Mouse (Mus musculus) T-helper 17 cell (primary cell): ENCODE measurements around the gene Trim28.

Source experiments
- in situ Hi-C, 2 experiments: fragments of 300-600 bp; cut with MboI, MseI; formaldehyde crosslinking; loops; 1 replicate in 1 of 2; 2 replicates in 1 of 2; pipeline ENCODE4 v1.15.1; 2025; ENCODE audit warnings: high pct_unique_total_duplicates in 2 of 2

The Trim28 gene

DNA sequence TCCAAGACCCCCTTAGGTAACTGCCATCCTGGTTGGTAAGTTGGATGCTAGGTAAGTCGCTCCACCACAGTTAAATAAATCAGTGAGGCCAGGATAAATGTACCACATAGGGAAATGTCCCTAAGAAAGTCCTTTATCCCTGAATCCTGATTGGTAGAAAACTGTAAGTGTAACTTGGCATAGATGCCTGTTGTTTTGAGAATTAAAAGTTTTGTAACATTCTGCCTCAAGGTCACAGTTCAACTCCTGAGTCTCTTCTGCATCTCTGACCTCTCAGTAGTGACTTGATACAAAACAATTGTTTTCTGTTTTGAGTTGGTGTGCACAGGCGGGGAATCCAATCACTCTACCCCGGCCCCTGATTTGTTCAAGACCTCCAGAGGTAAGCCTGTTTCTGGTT, at the start of gene Trim28:
Gene Trim28 (plus strand): TSS at position 264 of the 400 bp plus-strand sequence.
- in situ Hi-C loops: no loop called here

GRCm38 (mm10) chr7:12949872-12950229, 49.1 kb upstream of the Trim28 start:
- in situ Hi-C loops: loop anchor here in 1 of 2 experiments (5.0 kb wide), 1 partner anchor 57 kb away; no protein-coding TSS in a partner anchor

DNA sequence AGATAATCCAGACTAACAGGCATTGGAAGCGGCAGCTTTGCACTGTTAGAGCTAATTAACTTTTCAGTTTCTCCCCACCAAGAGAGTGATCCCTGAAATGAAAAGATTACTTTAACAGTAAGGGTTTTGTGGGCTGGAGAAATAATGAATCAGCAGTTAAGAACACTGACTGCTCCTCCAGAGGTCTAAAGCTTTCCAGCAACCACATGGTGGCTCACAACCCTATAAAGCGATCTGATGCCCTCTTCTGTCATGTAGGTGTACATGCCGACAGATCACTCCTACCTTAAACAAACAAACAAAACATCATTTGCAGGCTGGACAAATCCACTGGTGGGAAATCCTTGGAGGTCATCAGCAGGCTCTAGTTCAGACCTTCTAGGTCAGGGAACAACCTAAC, 44.0 kb upstream of the Trim28 start:
- in situ Hi-C loops: loop anchor here in 1 of 2 experiments (5.0 kb wide), 1 partner anchor 52 kb away; no protein-coding TSS in a partner anchor

- in situ Hi-C loops: no loop called here
Measured at GRCm38 (mm10) chr7:12957511-12957910, 41.4 kb upstream of the Trim28 start.

- in situ Hi-C loops: no loop called here
Measured at GRCm38 (mm10) chr7:12958948-12959347, 40.0 kb upstream of the Trim28 start.

DNA sequence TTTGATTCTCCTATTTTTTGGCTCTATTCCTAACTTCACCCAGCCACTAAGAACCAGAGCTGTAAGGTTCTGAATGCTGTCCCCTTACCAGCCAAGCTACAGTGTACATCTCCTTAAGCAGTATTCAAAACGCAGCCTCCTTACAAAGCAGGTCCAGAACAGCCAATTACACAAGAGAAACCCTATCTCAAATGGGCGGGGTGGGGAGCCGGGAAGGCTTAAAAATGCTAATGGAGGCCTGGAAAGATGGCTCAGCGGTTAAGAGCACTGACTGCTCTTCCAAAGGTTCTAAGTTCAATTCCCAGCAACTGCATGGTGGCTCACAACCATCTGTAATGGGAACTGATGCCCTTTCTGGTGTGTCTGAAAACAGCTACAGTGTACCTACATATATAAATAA, 39.2 kb upstream of the Trim28 start:
- in situ Hi-C loops: no loop called here

DNA sequence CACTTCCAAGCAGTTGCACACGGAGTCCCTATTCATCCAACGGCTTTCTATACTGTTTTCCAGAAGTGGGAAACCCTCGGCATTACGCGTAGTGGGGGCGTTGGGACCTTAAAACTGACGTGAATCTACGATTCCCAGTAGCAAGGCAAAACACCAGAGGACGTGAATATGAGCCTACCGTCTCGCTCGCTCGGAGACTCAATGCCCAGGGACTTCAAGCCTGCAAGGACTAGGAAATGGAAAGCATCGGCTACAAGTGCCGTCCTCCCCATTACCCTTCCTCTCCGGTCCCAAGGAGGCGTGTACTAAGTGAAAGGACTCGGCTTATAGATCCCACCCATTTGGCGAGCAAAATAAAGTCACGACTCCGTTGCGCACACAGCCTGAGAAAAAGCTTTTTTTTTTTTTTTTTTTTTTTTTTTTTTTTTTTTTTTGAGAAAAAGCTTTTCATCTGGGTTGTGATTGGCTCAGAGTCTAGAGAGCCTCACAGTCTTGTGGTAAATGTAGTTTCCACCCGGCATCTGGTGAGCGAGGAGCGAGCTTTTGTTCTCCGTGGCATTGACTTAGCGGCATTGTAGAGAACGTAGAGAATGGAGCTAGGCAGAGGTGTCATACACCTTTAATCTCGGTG, 37.3 kb upstream of the Trim28 start:
- in situ Hi-C loops: no loop called here

GRCm38 (mm10) chr7:12965678-12966091, 33.2 kb upstream of the Trim28 start, which contains the start of gene Zfp324:
TSS of gene Zfp324 (plus strand) at chr7:12965838.
- in situ Hi-C loops: no loop called here

DNA sequence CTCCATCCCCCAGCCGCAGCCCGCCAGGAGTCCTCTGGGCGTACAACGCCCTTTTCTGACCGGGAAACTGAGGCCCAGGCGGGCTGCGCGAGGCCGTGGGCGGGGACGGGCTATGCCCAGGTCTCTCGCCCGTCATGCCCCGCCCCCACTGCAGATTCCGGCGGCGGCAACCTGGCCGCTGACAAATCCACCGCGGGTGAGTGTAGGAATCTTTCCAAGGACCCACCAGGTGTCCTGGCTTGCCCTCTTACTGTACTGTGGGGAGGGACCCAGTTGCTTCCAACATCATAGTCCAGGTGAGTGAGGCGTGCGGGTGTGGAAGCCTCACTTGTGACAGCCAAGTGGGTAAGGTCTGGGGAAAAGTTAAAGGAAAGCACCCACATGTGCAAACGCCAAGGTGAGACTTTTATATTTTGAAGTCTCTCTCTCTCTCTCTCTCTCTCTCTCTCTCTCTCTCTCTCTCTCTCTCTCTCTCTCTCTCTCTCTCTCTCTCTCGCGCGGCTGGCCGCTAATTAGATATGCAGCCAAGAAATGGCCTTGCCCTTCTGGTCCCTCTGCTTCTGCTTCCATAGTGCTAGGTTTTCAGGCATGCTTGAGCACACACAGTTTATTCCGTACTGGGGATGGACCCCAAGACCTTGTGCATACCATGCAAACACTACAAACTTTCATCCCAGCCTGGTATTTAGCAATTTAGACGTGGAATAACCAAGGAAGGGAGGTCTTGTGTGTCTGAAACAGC, 32.6 kb upstream of the Trim28 start:
- in situ Hi-C loops: no loop called here

DNA sequence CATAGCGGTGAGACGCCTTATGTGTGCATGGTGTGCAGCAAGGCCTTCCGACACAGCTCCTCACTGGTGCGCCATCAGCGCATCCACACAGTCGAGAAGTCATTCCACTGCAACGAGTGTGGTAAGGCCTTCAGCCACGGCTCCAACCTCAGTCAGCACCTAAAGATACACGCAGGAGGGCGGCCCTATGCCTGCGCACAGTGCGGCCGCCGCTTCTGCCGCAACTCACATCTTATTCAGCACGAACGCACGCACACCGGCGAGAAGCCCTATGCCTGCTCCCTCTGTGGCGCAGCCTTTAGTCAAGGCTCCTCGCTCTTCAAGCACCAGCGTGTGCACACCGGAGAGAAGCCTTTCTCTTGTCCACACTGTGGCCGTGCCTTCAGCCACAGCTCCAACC, 28.0 kb upstream of the Trim28 start:
- in situ Hi-C loops: no loop called here

DNA sequence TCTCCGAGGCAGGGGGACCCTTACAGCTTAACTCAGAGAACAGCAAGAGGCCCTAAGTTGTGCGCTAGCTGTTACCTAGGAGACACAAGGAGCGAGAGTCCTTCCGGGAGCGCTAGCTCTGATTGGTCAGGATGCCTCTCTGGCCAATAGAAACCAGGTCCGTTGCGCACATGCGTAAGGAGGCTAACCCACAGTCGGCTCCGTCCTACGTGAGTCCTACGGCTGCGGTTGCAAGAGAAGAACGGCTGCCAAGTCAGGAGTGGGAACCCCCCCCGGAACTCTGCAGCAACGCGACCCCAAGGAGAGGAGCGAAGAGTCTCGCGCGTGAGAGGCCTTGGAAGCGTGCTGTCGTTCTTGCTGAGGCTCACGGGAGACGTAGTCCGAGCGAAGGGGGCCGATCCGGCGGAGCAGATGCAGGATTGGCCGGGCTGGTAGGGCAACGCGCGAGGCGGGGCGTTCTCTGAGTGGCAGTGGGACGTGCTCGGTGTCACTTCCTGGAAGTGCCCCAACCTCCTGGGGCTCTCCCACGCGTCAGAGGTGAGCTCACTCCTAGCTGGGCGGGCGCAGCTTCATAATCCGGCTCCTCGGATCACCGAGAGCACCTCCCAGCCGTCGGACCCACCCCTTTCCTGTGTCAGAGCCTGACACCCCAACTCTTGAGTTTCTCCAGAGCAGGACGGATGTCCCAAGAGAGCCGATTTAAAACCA, 21.1 kb upstream of the Trim28 start, which contains the start of gene Zfp446:
Gene Zfp446 (plus strand): TSS at position 167 of the 708 bp plus-strand sequence.
- in situ Hi-C loops: no loop called here

DNA sequence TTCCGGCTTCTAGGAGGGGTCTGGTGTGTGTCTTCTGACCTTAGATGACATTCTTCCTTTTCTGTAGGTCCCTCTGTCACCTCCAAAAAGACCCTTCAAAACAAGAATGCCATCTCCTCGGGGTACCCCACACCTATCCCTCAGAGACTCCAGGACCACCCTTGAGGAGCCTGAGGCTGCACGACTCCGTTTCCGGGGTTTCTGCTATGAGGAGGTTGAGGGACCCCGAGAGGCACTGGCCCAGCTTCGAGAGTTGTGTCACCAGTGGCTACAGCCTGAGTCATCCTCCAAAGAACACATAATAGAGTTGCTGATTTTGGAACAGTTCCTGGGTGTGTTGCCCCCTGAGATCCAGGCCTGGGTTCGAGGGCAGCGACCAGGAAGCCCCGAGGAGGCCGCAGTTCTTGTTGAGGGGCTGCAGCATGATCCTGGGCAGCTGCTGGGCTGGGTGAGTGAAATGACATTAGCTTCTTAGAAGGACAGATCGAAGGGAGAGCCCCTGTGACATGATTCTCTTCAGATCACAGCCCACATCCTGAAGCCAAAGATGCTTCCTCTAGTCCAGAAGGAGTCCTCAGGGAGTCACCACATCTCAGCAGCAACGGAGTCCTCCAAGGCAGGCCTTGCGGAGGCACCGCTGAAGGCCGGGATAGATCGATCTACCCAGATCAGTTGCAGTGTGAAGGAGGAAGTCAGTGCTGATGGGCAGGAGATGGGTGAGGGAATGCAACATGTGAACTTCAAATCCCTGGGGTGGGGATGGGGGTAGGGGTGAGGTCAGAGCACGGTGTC, 19.8 kb upstream of the Trim28 start:
- in situ Hi-C loops: no loop called here

- in situ Hi-C loops: no loop called here
Measured at GRCm38 (mm10) chr7:12979776-12980175, 19.1 kb upstream of the Trim28 start.

- in situ Hi-C loops: no loop called here
Measured at GRCm38 (mm10) chr7:12980291-12980690, 18.6 kb upstream of the Trim28 start.

DNA sequence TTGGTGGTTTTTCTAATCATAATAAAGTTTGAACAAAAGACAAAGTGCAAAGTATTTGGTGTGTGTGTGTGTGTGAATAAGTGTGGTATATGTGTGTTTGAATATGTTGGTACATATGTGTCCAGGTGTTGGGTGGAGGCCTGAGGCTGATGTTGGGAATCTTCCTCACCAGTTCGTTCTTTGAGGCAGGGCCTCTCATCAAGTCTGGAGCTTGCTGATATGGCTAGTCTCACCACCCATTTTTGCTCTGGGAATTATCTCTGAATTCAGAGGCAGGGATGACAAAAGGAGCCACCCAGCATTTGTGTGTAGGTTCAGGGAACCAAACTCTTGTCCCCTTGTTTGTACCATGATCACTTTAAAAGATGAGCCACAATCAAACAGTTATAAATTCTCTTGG, 13.2 kb upstream of the Trim28 start:
- in situ Hi-C loops: no loop called here

DNA sequence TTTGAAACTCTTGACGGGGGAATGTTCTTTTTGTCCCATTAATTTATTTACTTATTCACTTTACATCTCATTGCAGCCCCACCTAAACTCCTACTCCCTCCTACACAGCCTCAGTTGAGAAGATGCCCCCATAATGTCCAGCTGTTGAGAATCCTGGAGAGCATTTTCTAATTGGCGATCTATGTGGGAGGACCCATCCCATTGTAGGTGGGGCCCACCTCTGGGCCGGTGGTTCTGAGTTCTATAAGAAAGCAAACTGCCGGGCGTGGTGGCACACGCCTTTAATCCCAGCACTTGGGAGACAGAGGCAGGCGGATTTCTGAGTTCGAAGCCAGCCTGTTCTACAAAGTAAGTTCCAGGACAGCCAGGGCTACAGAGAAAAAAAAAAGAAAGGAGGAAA, 12.0 kb upstream of the Trim28 start:
- in situ Hi-C loops: no loop called here

GRCm38 (mm10) chr7:12987409-12988189, 11.3 kb upstream of the Trim28 start:
- in situ Hi-C loops: no loop called here

- in situ Hi-C loops: no loop called here
Measured at GRCm38 (mm10) chr7:12992222-12992621, 6.7 kb upstream of the Trim28 start.

DNA sequence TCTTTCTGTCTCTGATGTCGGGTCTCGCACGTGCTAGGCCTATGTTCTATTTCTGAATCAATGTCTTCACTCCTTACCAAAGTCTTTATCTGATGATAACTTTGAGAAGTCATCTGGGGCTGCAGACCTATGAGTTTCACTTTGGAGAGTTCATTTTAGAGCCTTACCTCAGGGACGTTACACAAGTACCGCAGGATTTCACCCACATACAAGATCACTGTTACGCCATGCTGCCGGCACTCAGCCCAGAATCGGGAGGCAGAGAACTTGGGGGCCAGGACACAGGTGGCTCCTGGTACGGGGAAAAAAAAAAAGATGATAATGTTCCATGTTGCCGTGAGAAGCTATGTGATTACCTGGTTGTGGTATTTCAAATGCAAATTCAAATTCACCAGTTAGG, 5.8 kb upstream of the Trim28 start:
- in situ Hi-C loops: no loop called here

GRCm38 (mm10) chr7:12995862-12996261, 3.1 kb upstream of the Trim28 start:
- in situ Hi-C loops: no loop called here

- in situ Hi-C loops: no loop called here
Measured at GRCm38 (mm10) chr7:12997230-12997629, 1.7 kb upstream of the Trim28 start.
